ENCODE assay signal across 8 mouse cellular contexts in the genomic region with DNA sequence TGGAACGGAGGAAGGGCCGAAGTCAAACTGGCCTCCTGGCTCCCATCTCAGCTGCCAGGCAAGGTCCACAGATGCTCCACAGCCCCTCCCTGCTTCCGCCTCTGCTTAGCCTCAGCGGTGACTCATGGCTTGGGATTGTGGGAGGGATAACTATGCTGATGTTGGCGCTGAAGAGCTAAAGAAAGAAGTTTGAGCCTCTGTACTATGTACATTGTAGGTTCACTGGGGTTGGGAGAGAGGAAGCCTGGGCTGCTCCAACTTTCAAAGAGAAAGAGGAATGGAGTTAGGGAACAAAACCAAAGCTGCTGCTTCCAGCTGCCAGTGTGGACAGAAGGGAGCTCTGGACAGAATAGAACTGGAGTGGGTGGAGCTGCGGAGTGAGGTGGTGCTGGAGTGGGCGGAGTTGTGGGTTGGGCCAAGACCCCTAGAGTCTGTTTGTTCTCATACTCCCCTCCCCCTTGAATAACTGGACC. TPM values are rescaled to one million over a fixed set of nuclear protein-coding genes. Genes with fewer than 3 reads are reported as not detected.
DNase-seq lines count a peak whose midpoint lies in the region; ATAC-seq and TF ChIP-seq lines count a peak whose summit lies in the region.

No protein-coding gene starts in this region.

- no peaks in the 10 kb centered on the region for H3K9me3 ChIP-seq in forebrain, embryonic 12.5 days
- no peaks in the 10 kb centered on the region for H3K9me3 ChIP-seq in hindbrain, embryonic 14.5 days (ENCODE audit: control insufficient read depth, low read length)

- DNase-seq in right cerebral cortex, adult 18-20 months = peak; percentile 89
- no peak for DNase-seq in right cerebral cortex, postnatal 10 days (ENCODE audit: low spot score in 2 of 2)
- DNase-seq in hindbrain, embryonic 14.5 days (ENCODE audit: low spot score) = no peak
- peak; percentile 38 for DNase-seq in lung, adult 2 months
- peak; percentile 49 for DNase-seq in urinary bladder, postnatal 25 days (ENCODE audit: low spot score)
- no peak for DNase-seq in cerebellum, postnatal 14 days
- no peak for DNase-seq in cerebellum, postnatal 10 days

- H3K4me2 ChIP-seq in forebrain, embryonic 12.5 days = no peak overlapping the region; the same call in 1 of the 2 replicates
- H3K4me2 ChIP-seq in hindbrain, embryonic 14.5 days (replicated peaks) = no peak overlapping the region

- H3K9ac ChIP-seq in forebrain, embryonic 12.5 days = no peak overlapping the region
- H3K9ac ChIP-seq in hindbrain, embryonic 14.5 days = no peak overlapping the region

- no peaks in the 10 kb centered on the region for H3K36me3 ChIP-seq in forebrain, embryonic 12.5 days (replicated peaks)
- H3K36me3 ChIP-seq in hindbrain, embryonic 14.5 days (replicated peaks; ENCODE audit: control insufficient read depth, insufficient read depth) = no peaks in the 10 kb centered on the region

- H3K27me3 ChIP-seq in forebrain, embryonic 12.5 days = no peaks in the 10 kb centered on the region
- H3K27me3 ChIP-seq in hindbrain, embryonic 14.5 days (ENCODE audit: control insufficient read depth, insufficient read depth, low read length) = no peaks in the 10 kb centered on the region

- no peak overlapping the region for H3K4me3 ChIP-seq in forebrain, embryonic 12.5 days (replicated peaks)
- no peak overlapping the region for H3K4me3 ChIP-seq in hindbrain, embryonic 14.5 days (replicated peaks; ENCODE audit: low read length)
- H3K4me3 ChIP-seq in lung, adult 2 months (replicated peaks; ENCODE audit: extremely low read depth, low read depth, low read length) = no peak overlapping the region

- ATAC-seq in forebrain, embryonic 12.5 days (ENCODE audit: low FRiP score) = peak; percentile 57
- ATAC-seq in hindbrain, embryonic 14.5 days (ENCODE audit: low FRiP score) = 0 out of 2 replicates have a peak, but pooled peaks have one; percentile 17

- TF ChIP-seq CTCF in lung, adult 2 months (IDR thresholded peaks at IDR 0.05; ENCODE audit: insufficient read depth, low read length) = no peak

- H3K27ac ChIP-seq in forebrain, embryonic 12.5 days = no peak overlapping the region
- no peak overlapping the region for H3K27ac ChIP-seq in hindbrain, embryonic 14.5 days

- WGBS in forebrain, embryonic 12.5 days = 26% methylated on average over 7 of the region's 7 CpGs
- 24% methylated on average over 7 of the region's 7 CpGs for WGBS in hindbrain, embryonic 14.5 days
- 11% methylated on average over 7 of the region's 7 CpGs for WGBS in lung, adult 2 months

- no peak for TF ChIP-seq POLR2A in lung, adult 2 months (IDR thresholded peaks at IDR 0.05; ENCODE audit: borderline replicate concordance, extremely low read depth, low read depth, low read length)

- peaks cover 17% of the 10 kb centered on the region for H3K4me1 ChIP-seq in forebrain, embryonic 12.5 days
- 0 out of 2 replicates have a peak, but pooled peaks cover 6% of the 10 kb centered on the region for H3K4me1 ChIP-seq in hindbrain, embryonic 14.5 days (replicated peaks; ENCODE audit: control insufficient read depth, insufficient read depth, low read length)
- peaks cover 3% of the 10 kb centered on the region; the same call in 1 of the 2 replicates for H3K4me1 ChIP-seq in lung, adult 2 months (ENCODE audit: control insufficient read depth, insufficient read depth, low read length)

RNA-seq across cellular contexts. Expression of gene Kcnf1, which starts 7.7 kb away (rescaled TPM):
- 2.3 and 2.8 TPM in 2 replicates for polyA plus RNA-seq in forebrain, embryonic 12.5 days (2016; fragmentation: Nextera tagmentation; extraction: Ambion mirVana)
- 2.8 and 3.3 TPM in 2 replicates for polyA plus RNA-seq in hindbrain, embryonic 14.5 days (2014; fragmentation: Nextera tagmentation; extraction: Ambion mirVana)
- polyA plus RNA-seq in lung, adult 2 months (2012; rRNA removed) = 0.85 and 1.0 TPM in 2 replicates

Comparison
In these comparisons a context has a peak if more than half of its experiments do, and no peak if none do; other contexts are left out.
1. DNase-seq: peak in right cerebral cortex, adult 18-20 months (single experiment), lung, adult 2 months (single experiment) and urinary bladder, postnatal 25 days (single experiment); none in right cerebral cortex, postnatal 10 days (0 of 2), hindbrain, embryonic 14.5 days (single experiment), cerebellum, postnatal 14 days (0 of 2) and cerebellum, postnatal 10 days (0 of 2).